Mouse (Mus musculus): ENCODE results near the gene Pde2a.
A peak's percentile ranks its signal among the peaks of the same experiment; 100 is the strongest.
"Not testable (repeated sequence)": the region's sequence is repeated elsewhere in the genome, so short reads cannot be mapped to it uniquely, and the experiment has no call there.

Pde2a gene

DNA sequence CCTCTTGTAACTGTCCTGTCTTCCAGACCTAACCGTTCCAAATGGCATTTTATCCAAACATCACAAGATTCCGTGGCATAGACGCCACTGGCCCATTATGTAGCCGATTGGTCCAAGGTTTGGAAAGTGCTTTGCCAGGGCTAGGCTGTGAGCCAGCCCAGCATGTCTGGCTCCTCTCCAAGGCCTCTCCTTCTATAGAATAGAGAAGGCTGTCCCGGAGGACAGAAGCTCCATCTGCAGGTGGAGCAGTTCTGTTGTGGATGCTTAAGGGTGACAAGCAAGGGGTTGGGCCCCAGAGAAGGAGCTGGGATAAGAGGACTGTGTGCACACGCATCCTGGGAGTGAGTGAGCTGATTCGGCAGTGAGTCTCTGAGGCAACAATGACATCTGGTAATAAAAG, 92.2 kb downstream of the Pde2a start:
- no peak for DNase-seq (ENCODE audit: low spot score in 2 of 2)

GRCm38 (mm10) chr7:101514768-101515167, 93.3 kb downstream of the Pde2a start:
- DNase-seq (ENCODE audit: low spot score in 2 of 2), result no peak

DNA sequence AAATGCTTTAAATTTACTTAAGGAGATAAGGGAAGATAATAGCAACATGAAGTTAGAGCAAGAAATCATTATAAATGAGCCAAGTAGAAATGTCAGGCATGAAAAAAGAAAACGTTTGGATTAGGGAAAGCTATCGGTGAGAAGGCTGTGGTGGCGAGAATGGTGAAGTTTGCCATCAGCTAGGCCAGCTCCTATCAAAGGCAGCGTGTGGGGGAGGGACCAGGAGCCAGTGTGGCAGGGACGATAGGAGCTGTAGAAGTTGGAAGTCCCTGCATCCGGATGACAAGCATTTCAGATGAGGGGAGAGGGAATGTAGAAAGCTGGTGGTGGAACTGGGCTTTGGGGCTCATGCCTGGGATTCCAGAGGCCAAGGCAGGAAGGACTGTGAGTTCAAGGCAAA, 93.8 kb downstream of the Pde2a start:
- DNase-seq (ENCODE audit: low spot score in 2 of 2), result no peak

- no peak for DNase-seq (ENCODE audit: low spot score in 2 of 2)
These were observed 95.0 kb downstream of the Pde2a start for GRCm38 (mm10) chr7:101516460-101516859.

DNA sequence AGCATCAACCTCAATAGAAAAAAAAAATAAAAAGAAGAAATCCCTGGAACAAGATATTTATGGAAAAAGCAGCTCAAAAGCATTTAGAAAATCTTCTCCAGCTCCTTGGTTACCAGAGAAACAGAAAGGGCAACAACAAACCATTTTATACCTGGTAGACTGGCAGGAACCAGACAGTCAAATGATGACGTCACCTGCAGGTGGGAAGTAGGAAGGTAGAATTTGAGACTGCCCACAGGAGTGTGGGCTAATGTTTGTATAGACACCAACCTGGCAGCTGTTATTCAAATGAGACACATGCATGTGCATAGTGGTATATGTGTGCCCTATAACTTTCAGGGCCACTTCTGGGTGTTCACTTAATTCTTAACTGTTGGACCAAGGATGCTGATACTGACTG, 100.2 kb downstream of the Pde2a start:
- no peak for DNase-seq (ENCODE audit: low spot score in 2 of 2)

DNA sequence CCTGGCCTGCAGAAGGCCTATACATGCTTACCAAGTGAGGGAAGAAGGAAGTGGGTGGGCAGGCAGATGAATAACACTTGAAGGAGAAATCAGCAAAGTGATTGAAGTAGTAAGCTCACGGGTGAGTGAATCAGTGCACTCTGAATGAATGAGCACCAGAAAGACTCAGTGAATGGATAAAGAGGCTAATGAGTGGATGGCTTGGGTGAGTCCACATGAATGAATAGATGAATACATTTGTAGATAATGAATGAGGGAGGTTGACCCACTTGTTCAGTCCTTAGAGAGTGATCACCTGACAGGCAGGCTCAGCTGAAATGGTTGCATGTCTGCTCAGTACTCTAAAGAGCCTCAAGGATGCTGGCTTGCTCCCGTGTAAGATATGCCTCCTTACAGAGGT, 101.7 kb downstream of the Pde2a start:
- no peak for DNase-seq (ENCODE audit: low spot score in 2 of 2)

DNA sequence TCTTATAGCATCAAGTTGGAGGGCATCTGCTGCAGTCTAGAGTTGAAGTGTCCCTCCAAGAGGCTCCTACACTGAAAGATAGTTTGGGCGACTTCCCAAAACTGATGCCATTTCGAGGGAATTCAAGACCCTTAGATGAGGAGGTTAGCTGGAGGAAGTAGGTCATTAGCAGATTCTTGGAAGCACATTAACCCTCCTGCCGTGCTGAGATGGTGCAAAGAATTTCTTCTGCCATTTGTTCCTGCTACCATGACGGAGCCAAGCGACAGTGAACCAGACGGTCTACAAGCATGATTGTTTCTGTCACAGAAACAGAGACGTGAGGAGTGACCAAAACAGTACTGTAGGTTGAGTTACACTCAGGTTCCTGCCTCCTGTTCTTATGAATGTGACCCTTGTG, 105.0 kb downstream of the Pde2a start:
- no peak for DNase-seq (ENCODE audit: low spot score in 2 of 2)

DNA sequence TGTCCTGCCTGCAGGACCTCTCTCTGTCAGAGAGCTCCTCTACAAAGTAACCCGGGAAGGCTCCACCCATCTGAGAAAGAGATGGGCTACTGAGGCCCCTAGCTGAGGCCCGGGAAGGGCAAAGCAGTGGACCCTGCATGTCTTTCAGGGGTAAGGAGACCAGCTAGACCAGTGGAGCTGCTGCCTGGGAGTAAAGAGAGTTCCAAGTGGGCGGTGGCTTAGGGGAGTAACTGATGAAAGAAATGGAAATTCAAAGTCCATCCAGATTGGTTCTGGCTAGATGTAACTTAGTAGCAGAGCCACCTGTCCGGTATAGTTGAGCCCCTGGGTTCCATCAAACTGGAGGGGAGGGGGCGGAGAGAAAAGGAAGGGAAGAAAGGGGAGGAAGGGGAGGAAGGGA, 112.9 kb downstream of the Pde2a start:
- no peak for DNase-seq (ENCODE audit: low spot score in 2 of 2)

DNA sequence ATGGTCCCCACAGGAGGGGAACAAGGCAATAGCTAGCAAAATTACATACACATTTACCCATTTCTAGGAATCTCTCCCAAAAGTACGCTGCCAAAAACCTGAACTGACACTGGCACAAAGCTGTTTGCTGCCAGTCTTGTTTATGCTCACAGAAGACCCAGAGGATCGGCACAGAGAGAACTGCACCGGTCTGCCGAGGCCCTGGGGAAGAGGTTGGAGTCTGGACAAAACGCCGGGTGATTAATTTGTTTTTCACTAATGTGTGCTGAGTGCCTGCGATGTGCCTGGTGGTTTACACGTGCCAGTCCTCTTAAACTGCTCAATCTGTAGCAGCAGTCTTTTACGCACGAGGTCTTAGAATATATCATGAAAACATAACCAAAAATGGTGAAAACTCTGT, 113.6 kb downstream of the Pde2a start:
- DNase-seq (ENCODE audit: low spot score in 2 of 2), result no peak

DNA sequence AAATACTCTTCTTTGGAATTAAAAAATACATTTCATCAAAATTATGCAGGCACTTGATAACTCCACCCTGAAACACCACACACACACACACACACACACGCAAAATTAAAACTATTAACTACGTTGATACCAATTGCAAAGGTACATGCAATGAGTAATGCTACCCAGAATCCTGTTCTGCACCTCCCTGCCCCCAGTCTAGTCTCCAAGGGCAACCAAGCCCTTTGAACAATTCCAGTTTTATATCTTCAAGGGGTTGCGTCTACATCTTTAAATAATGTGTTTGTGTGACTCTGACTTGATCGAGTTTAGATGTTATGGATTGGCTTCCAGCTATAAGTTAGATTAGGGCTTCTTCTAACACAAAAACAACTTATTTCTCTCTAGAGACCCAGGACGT, 114.0 kb downstream of the Pde2a start:
- no peak for DNase-seq (ENCODE audit: low spot score in 2 of 2)

DNA sequence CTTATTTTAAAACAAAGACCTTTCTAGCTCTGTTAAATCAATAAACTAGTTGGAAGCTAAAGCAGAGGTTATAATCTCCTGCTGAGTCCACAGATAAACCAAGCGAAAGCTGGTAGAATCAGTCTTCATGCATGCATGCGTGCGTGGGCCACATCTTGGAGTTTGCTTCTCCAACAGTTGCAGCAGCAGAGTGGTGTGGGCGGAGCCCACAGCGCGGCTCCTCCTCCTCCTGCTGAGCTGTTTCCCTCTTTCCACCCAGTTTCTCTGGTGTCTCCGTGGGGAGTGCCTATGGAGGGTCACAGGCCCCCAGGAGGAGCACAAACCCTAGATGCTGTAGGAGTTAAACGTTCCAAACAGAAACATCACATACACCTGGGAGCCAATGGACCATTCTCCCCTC, 116.0 kb downstream of the Pde2a start:
- no peak for DNase-seq (ENCODE audit: low spot score in 2 of 2)

- peak in 1 of 2 experiments; percentile 47 for DNase-seq (ENCODE audit: low spot score in 2 of 2)
These were observed 116.8 kb downstream of the Pde2a start for GRCm38 (mm10) chr7:101538141-101538933.

- no peak for DNase-seq (ENCODE audit: low spot score in 2 of 2)
These were observed 118.3 kb downstream of the Pde2a start for GRCm38 (mm10) chr7:101539774-101540173.

DNA sequence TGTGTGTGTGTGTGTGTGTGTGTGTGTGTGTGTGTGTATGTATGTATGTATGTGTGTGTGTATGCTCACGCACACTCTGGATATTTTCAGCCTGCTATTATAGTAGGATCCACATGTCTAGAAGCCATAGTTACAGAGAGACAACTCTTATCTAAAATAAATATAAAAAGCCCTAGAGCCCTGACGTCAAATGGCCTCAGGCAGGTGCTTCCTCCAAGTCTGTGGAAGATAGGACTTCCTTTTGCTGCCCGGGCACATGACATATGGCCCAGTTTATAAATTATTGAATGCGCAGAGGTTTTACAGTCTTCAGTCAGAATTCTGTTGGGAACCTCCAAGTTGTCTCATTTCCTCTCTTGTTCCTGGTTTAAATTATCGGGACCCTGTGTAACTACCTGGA, 119.2 kb downstream of the Pde2a start:
- DNase-seq (ENCODE audit: low spot score in 2 of 2), result no peak

DNA sequence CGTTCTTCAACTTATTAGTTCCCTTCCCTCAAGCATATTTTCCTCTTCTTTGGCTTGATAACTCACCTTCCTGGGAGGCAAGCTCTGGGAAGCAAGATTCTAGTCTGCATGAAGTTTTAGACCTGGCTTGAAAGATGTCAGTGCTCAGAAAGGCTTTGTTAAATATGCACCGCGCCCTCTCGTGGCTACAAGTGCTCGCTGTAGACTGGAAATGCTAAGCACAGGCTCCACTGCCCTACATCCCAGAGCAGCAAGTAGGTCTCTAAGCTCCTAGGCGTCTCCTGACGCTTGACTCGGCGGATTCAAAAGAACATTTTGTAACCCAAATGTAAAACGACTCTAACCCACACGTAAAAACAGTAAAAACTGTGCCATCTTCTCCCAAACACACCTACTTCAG, 119.6 kb downstream of the Pde2a start:
- DNase-seq (ENCODE audit: low spot score in 2 of 2), result peak; percentile 43 to 72

GRCm38 (mm10) chr7:101541734-101542133, 120.2 kb downstream of the Pde2a start:
- no peak for DNase-seq (ENCODE audit: low spot score in 2 of 2)

DNA sequence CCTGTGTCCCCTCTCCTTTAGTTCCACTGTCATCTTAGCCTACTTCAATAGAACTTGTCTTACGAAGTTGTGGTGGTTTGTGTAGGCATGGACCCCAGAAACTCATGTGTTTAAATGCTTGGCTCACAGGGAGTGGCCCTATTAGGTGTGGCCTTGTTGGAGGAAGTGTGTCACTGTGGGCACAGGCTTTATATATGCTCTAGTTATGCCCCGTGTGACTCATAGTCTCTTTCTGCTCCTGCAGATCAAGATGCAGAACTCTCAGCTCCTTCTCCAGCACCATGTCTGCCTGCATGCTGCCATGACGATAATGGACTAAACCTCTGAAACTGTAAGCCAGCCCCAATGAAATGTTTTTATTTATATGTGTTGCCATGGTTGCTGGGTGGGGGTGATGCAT, 126.2 kb downstream of the Pde2a start:
- no peak for DNase-seq (ENCODE audit: low spot score in 2 of 2)

DNA sequence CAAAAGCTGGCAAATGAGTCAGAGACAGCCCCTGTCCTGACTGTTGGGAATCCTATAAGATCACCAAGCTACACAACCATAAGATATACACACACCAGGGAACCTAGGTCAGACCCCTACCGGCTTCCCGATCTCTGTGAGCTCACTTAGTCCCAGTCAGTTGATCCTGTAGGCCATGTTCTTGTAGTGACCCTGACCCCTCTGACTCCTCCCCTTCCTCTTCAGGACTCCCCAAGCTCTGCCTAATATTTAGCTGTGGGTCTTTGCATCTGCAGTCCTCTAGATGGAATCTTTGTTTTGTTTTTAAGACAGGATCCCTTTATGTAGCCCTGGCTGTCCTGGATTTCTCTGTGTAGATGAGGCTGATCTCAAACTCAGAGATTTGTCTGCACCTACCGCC, 127.8 kb downstream of the Pde2a start:
- DNase-seq (ENCODE audit: low spot score in 2 of 2), result no peak

DNA sequence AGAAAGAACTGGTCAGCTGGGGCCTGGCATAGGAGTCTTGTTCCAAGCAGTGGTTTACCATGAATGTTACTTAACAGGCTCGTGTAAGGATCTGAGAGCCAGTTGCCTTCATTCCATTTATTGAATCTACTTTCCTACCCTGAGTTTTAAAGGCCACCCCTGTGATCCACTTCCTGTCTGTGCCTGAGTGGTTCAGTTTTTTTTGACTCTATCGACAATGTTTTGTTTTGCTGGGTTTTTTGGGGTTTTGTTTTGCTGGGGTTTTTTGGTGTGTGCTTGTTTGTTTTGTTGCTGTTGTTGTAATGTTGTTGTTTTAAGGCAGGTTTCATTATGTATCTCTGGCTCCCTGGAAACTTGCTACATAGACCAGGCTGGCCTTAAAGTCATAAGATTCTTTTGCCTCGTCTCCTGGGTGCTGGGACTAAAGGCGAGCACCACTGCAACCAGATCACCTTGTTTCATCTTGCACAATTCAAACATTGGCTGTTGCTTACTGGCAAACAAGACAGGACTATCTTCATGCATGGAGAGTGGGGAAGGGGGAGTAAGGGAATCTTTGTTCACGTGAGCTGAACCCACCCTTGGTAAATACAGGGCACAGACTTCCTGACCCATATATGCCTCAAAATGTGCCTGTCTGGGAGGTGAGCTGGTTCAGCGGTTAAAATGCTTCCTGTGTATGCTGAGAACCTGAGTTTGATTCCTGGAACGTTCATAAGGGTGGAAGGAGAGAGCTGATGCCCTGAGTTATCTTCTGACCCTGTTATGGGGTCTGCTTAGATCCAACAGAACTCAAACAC, 129.4 kb downstream of the Pde2a start:
- peak in 1 of 2 experiments; percentile 14 for DNase-seq (ENCODE audit: low spot score in 2 of 2)

GRCm38 (mm10) chr7:101551530-101551929, 130.0 kb downstream of the Pde2a start:
- DNase-seq (ENCODE audit: low spot score in 2 of 2), result no peak

DNA sequence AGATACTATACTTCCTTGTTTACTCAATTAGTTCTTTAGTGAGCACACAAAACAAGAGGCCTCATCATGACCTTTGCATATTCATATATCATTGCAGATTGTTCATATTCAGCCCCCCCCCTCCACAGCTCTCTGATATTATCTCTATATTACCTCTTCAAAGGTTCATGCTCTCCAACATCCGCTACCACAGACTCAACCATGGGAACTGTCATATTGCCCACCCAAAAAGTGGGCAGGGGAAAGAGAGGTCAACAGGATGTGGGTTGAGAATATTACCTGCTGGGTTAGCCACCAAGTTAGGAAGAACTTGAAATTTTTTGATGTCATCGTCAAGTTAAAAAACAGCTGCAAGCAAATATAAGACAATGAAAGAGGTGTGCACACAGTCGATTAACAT, 134.0 kb downstream of the Pde2a start:
- DNase-seq (ENCODE audit: low spot score in 2 of 2), result not testable (repeated sequence)

DNA sequence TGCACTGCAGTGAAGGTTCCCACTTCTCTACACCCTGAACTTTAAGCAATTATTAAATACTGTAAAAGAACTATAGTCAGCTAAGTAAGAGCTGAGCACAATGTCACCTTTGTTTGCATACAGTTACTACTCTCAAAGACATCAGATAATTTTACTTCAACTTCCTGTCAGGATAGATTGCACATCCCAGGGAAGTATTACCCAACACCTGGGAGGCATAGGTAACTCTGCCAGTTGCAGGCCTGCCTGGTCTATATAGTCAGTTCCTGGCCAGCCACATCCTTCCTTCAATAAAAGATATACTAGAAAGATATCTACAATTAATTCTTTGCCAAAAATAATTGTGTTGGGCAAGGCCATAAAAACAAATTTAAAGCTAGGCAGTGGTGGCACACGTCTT, 135.9 kb downstream of the Pde2a start:
- no peak for DNase-seq (ENCODE audit: low spot score in 2 of 2)

- not testable (repeated sequence) for DNase-seq (ENCODE audit: low spot score in 2 of 2)
These were observed 137.9 kb downstream of the Pde2a start for GRCm38 (mm10) chr7:101559393-101559792.

All from thymus, postnatal 10 days (tissue).